28 mouse cellular contexts compared by ENCODE assay signal in the genomic region with DNA sequence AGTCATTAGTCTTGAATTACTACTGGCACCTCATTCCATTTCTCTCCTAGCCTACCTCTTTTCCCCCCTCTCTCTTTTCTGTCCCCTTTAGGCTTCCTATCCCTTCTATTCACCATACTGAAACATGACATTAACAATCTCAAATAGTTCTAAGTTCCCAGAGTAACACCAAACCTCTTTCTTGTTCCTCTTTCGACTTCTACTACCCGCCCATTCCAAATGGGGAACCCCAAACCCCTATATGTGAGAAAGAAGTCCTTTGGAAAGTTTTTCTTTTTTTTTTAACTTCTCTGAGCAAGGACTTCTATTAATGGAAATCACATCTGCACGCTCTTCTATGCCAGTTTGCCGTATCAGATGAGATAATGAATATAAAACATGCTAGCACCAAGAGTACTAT.
A peak's percentile ranks its signal among the peaks of the same experiment; 100 is the strongest.
DNase-seq lines count a peak whose midpoint lies in the region; ATAC-seq and TF ChIP-seq lines count a peak whose summit lies in the region.
"Had no signal": no experiment of that assay in that cellular context is flagged by ENCODE, and none has a peak within 500 bp of the region (broad histone marks: within the 10 kb centered on the region; RNA-seq: fewer than 3 reads in every experiment).

No protein-coding gene starts in this region.

- ATAC-seq in liver, postnatal 0 days, result no peak
- ATAC-seq in megakaryocyte, adult 5-6 weeks (ENCODE audit: poor library complexity, severe bottlenecking), result peak; percentile 84
- ATAC-seq in monocyte, adult 5-6 weeks (replicated peaks; ENCODE audit: insufficient number of reproducible peaks, low FRiP score, low TSS enrichment, poor library complexity, severe bottlenecking), result 0 out of 2 replicates have a peak, but pooled peaks have one; percentile 62
- ATAC-seq in forebrain, embryonic 15.5 days (replicated peaks), result no peak
- ATAC-seq: activated CD4-positive, CD25-positive, alpha-beta regulatory T cell, adult 4 months; CD4-positive, CD25-positive, alpha-beta regulatory T cell, adult 4 months; forebrain, embryonic 14.5 days; forebrain, postnatal 0 days; Patski had no signal

- no peak for TF ChIP-seq EP300 in liver, postnatal 0 days (IDR thresholded peaks at IDR 0.05; ENCODE audit: low read depth)

- no peaks in the 10 kb centered on the region for H3K4me1 ChIP-seq in liver, adult 2 months (ENCODE audit: control insufficient read depth, insufficient read depth, low read length)
- no peaks in the 10 kb centered on the region for H3K4me1 ChIP-seq in liver, postnatal 0 days (ENCODE audit: insufficient read depth)
- no peaks in the 10 kb centered on the region for H3K4me1 ChIP-seq in forebrain, embryonic 15.5 days
- H3K4me1 ChIP-seq: embryonic facial prominence, embryonic 13.5 days; embryonic facial prominence, embryonic 15.5 days; forebrain, embryonic 10.5 days; forebrain, embryonic 12.5 days had no signal

- H3K79me2 ChIP-seq in liver, adult 2 months (ENCODE audit: control insufficient read depth, insufficient read depth, low read length), result no peaks in the 10 kb centered on the region

- no peak overlapping the region for H3K27ac ChIP-seq in liver, adult 2 months (replicated peaks; ENCODE audit: insufficient read depth, low read depth, low read length)
- H3K27ac ChIP-seq in liver, postnatal 0 days (ENCODE audit: low read depth), result no peak overlapping the region
- no peak overlapping the region for H3K27ac ChIP-seq in forebrain, embryonic 15.5 days (replicated peaks)
- H3K27ac ChIP-seq: embryonic facial prominence, embryonic 13.5 days; embryonic facial prominence, embryonic 15.5 days; forebrain, embryonic 10.5 days; forebrain, embryonic 12.5 days had no signal

- H3K9me3 ChIP-seq in liver, postnatal 0 days (ENCODE audit: low read length), result no peaks in the 10 kb centered on the region
- H3K9me3 ChIP-seq in forebrain, embryonic 15.5 days, result no peaks in the 10 kb centered on the region
- H3K9me3 ChIP-seq: embryonic facial prominence, embryonic 13.5 days; embryonic facial prominence, embryonic 15.5 days; forebrain, embryonic 10.5 days; forebrain, embryonic 12.5 days; G1E had no signal

- no peak overlapping the region for H3K9ac ChIP-seq in liver, adult 2 months (ENCODE audit: low read depth, low read length)
- H3K9ac ChIP-seq in liver, postnatal 0 days (replicated peaks), result no peak overlapping the region
- H3K9ac ChIP-seq in forebrain, embryonic 15.5 days (replicated peaks), result no peak overlapping the region
- H3K9ac ChIP-seq: embryonic facial prominence, embryonic 13.5 days; embryonic facial prominence, embryonic 15.5 days; forebrain, embryonic 12.5 days; forebrain, postnatal 0 days had no signal

- H3K27me3 ChIP-seq in liver, adult 2 months (ENCODE audit: control insufficient read depth, insufficient read depth, low read length), result no peaks in the 10 kb centered on the region
- H3K27me3 ChIP-seq in liver, postnatal 0 days (ENCODE audit: insufficient read depth, low read length), result no peaks in the 10 kb centered on the region
- no peaks in the 10 kb centered on the region for H3K27me3 ChIP-seq in forebrain, embryonic 15.5 days
- H3K27me3 ChIP-seq: CH12.LX; embryonic facial prominence, embryonic 13.5 days; embryonic facial prominence, embryonic 15.5 days; forebrain, embryonic 12.5 days had no signal

- H3K4me3 ChIP-seq in liver, adult 2 months (ENCODE audit: insufficient read depth, low read depth, low read length), result no peak overlapping the region
- H3K4me3 ChIP-seq in liver, postnatal 0 days (ENCODE audit: low read depth, low read length), result no peak overlapping the region
- no peak overlapping the region for H3K4me3 ChIP-seq in forebrain, embryonic 15.5 days
- H3K4me3 ChIP-seq: embryonic facial prominence, embryonic 13.5 days; embryonic facial prominence, embryonic 15.5 days; erythroblast, embryonic 14.5 days; forebrain, embryonic 10.5 days; forebrain, embryonic 12.5 days had no signal

- DNase-seq in liver, adult 2 months (ENCODE audit: extremely low read depth, low read depth, low spot score), result peak; percentile 12
- DNase-seq in liver, postnatal 0 days, result no peak
- DNase-seq in lung, postnatal 14 days, result no peak
- DNase-seq: adrenal gland, adult 8-10 months; adrenal gland, postnatal 14 days; adrenal gland, postnatal 36 days; B cell, adult 2 months; cerebellum, adult 11-12 months; cerebellum, adult 2 months; cerebellum, adult 9-10 months; cerebellum, postnatal 10 days; cerebellum, postnatal 25 days; embryo, embryonic 11 days; forebrain, postnatal 0 days had no signal

- 89% methylated on average over 4 of the region's 4 CpGs for WGBS in liver, adult 2 months
- 71% methylated on average over 4 of the region's 4 CpGs for WGBS in liver, postnatal 0 days (ENCODE audit: insufficient replicate concordance)
- WGBS in forebrain, embryonic 15.5 days, result 92% methylated on average over 4 of the region's 4 CpGs

- no peak for TF ChIP-seq CTCF in liver, adult 2 months (IDR thresholded peaks at IDR 0.05; ENCODE audit: low read depth, low read length)
- no peak for TF ChIP-seq CTCF in liver, postnatal 0 days (IDR thresholded peaks at IDR 0.05; ENCODE audit: low read depth)

- TF ChIP-seq POLR2A in liver, adult 2 months (IDR thresholded peaks at IDR 0.05; ENCODE audit: extremely low read depth, insufficient read depth, low read length), result no peak

- H3K4me2 ChIP-seq in liver, postnatal 0 days (ENCODE audit: low read depth, low read length), result no peak overlapping the region
- H3K4me2 ChIP-seq in forebrain, embryonic 15.5 days (replicated peaks), result no peak overlapping the region
- H3K4me2 ChIP-seq: embryonic facial prominence, embryonic 13.5 days; embryonic facial prominence, embryonic 15.5 days; forebrain, embryonic 12.5 days had no signal

- H3K36me3 ChIP-seq in liver, adult 2 months (ENCODE audit: control insufficient read depth, insufficient read depth, low read length), result no peaks in the 10 kb centered on the region
- H3K36me3 ChIP-seq in liver, postnatal 0 days (replicated peaks; ENCODE audit: insufficient read depth, low read length), result no peaks in the 10 kb centered on the region
- no peaks in the 10 kb centered on the region for H3K36me3 ChIP-seq in forebrain, embryonic 15.5 days
- H3K36me3 ChIP-seq: embryonic facial prominence, embryonic 13.5 days; embryonic facial prominence, embryonic 15.5 days; forebrain, embryonic 10.5 days; forebrain, embryonic 12.5 days; G1E had no signal

Comparison
In these comparisons a context has a peak if more than half of its experiments do, and no peak if none do; other contexts are left out.
1. ATAC-seq: peak in megakaryocyte, adult 5-6 weeks (single experiment) and monocyte, adult 5-6 weeks (single experiment); none in liver, postnatal 0 days (single experiment) and forebrain, embryonic 15.5 days (single experiment).